Mouse (Mus musculus) ES-Bruce4 (cell line): ENCODE measurements at regions not wholly inside any gene's neighbourhood (a gene's known extent, or its start where the extent isn't known, plus 50 kb on each side); places are given as distances from the start of the nearest gene placed in this dataset.

Experiments used
- CTCF ChIP-seq: IDR thresholded peaks from one replicate; pipeline ENCODE4 v1.8.1; 2011; ENCODE audit warnings: low read depth, low read length
- EP300 ChIP-seq: IDR thresholded peaks from 2 replicates; pipeline ENCODE4 v1.6.1; 2011; ENCODE audit warnings: low read depth, low read length; ENCODE audit not compliant: insufficient read depth

DNA sequence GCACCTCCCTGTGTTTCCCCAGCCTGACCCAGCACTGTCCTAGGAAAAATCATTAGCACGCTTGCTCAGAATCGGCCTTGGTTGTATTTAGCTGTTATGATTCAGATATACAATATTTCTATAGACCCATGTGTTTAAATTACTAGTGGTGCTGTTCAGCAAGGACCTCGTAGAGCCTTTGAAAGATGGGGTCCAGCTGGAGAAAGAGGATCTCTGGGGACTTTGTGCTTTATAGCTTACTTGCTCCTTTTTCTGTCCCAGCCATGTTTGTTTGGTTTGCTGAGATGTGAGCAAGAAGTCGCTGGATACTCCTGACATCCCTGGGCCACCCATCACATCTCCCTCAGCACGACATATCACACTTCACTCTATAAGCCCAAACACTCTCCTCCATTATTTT lies 77.1 kb downstream of the Cxcl12 start:
- TF ChIP-seq CTCF (no peak), EP300 (no peak)
